Mouse (Mus musculus) C2C12 (cell line): ENCODE measurements around the gene Cabcoco1.

Experiments
- CEBPB ChIP-seq: IDR thresholded peaks from one replicate; pipeline ENCODE4 v1.6.1; 2011; ENCODE audit warnings: low read depth, mild to moderate bottlenecking, control low read depth, moderate library complexity
- CTCF ChIP-seq: IDR thresholded peaks from one replicate; pipeline ENCODE4 v1.5.1; 2011; ENCODE audit not compliant: control insufficient read depth, insufficient read depth, insufficient read length
- FOSL1 ChIP-seq: IDR thresholded peaks from one replicate; pipeline ENCODE4 v1.8.0; 2011; ENCODE audit warnings: mild to moderate bottlenecking, low read length; ENCODE audit not compliant: poor library complexity, insufficient read depth, severe bottlenecking
- MAX ChIP-seq: IDR thresholded peaks from one replicate; pipeline ENCODE4 v1.6.1; 2011; ENCODE audit warnings: mild to moderate bottlenecking, control low read depth
- USF1 ChIP-seq: IDR thresholded peaks from one replicate; pipeline ENCODE4 v1.6.1; 2011; ENCODE audit warnings: low read depth, mild to moderate bottlenecking, control low read depth, moderate library complexity

DNA sequence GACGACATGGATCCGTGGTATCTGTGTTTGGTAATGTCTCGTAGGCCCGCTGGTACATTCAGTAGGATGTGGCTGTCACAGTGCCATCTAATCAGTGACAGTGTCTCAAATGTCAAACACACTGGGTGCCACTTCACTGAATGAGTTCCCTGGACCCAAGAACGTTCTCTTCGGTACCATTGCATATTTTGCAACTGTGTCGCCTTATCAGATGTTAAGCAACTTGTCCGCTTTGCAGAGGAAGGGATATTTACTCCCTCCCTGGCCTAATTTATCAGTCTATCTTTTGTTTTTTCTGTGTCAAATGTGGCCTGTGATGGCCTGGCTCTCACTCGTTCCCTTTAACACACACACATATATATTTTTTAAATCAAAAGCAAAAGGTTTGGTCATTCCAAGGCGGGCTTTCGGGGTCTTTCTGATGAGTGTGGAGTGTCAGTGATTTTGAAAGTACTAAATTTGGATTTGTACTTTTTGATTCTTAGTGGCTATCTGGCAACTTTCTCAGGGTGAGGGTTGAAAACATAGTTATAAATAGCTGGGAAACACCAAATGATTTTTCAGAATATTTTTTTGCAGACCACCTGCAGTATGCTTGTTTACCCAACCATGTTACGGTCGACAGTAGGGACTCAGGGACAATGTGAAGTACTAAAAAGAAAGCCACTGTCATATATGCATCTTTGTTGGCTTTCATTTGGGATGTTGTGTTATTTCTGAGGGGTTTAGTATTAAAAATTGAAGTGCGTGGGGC, 97.2 kb downstream of the Cabcoco1 start:
- no peak for TF ChIP-seq FOSL1
- TF ChIP-seq CTCF, result no peak
- no peak for TF ChIP-seq USF1
- no peak for TF ChIP-seq MAX
- TF ChIP-seq CEBPB, result no peak
